Mouse (Mus musculus) ovary, postnatal 36 days (tissue): ENCODE data around the gene Mdm2.

Experiments
- DNase-seq: peaks from one replicate; pipeline ENCODE4 v3.0.0; 2022; ENCODE audit warnings: low spot score, mixed read lengths

Mdm2 gene

GRCm38 (mm10) chr10:117669449-117670090 is 41.0 kb downstream of the Mdm2 start:
- DNase-seq, result no peak

- no peak for DNase-seq
Measured at GRCm38 (mm10) chr10:117668546-117669300, 41.8 kb downstream of the Mdm2 start.

- no peak for DNase-seq
Measured at GRCm38 (mm10) chr10:117667663-117668507, 42.7 kb downstream of the Mdm2 start.

- no peak for DNase-seq
Measured at GRCm38 (mm10) chr10:117666947-117667630, 43.5 kb downstream of the Mdm2 start.

GRCm38 (mm10) chr10:117666361-117666760 is 44.2 kb downstream of the Mdm2 start:
- no peak for DNase-seq

GRCm38 (mm10) chr10:117665376-117666275 is 44.9 kb downstream of the Mdm2 start:
- no peak for DNase-seq

- DNase-seq, result no peak
Measured at GRCm38 (mm10) chr10:117664926-117665209, 45.7 kb downstream of the Mdm2 start.

- no peak for DNase-seq
Measured at GRCm38 (mm10) chr10:117664208-117664925, 46.2 kb downstream of the Mdm2 start.

GRCm38 (mm10) chr10:117663865-117664200 is 46.7 kb downstream of the Mdm2 start:
- DNase-seq, result peak; percentile 25

GRCm38 (mm10) chr10:117663056-117663864 is 47.3 kb downstream of the Mdm2 start:
- no peak for DNase-seq

GRCm38 (mm10) chr10:117662316-117663055 is 48.1 kb downstream of the Mdm2 start:
- no peak for DNase-seq

- no peak for DNase-seq
Measured at GRCm38 (mm10) chr10:117659819-117660218, 50.7 kb downstream of the Mdm2 start.

GRCm38 (mm10) chr10:117659430-117659813 is 51.1 kb downstream of the Mdm2 start:
- no peak for DNase-seq

GRCm38 (mm10) chr10:117658522-117659429 is 51.8 kb downstream of the Mdm2 start:
- no peak for DNase-seq

- DNase-seq, result no peak
Measured at GRCm38 (mm10) chr10:117657659-117658306, 52.8 kb downstream of the Mdm2 start.

GRCm38 (mm10) chr10:117656985-117657658 is 53.4 kb downstream of the Mdm2 start:
- DNase-seq, result no peak

- DNase-seq, result no peak
Measured at GRCm38 (mm10) chr10:117656662-117656962, 53.9 kb downstream of the Mdm2 start.
